Mouse (Mus musculus) embryonic fibroblast, embryonic 13.5 days (primary cell): ENCODE results near the gene Adam22.

ENCODE experiments used
- CTCF ChIP-seq: IDR thresholded peaks from 2 replicates; pipeline ENCODE4 v1.5.1; 2011; ENCODE audit warnings: mild to moderate bottlenecking, control low read depth, low read length, moderate library complexity, borderline replicate concordance; ENCODE audit not compliant: insufficient read depth
- POLR2A ChIP-seq: IDR thresholded peaks from 2 replicates; pipeline ENCODE4 v1.6.1; 2011; ENCODE audit warnings: low read depth, mild to moderate bottlenecking, control low read depth, low read length, moderate library complexity

DNA sequence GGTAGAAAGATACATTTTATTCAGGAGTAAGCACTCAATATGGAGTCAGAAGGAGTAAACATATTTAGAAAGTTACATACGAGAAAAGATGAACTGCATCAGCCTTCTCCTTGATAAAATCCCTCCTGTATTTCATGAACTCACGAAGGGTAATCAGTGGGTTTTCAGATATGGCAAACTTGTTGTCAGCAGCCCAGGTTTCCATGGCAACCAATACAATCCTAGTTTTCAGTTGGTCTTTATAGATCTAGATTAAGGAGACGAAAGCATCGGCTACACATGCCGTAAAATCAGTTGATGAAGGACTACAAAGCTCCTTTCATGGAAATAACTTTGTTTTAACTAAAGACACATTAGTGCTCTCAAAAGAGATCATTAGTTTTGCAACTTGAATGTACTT is 222.5 kb downstream of the Adam22 start:
- no peak for TF ChIP-seq CTCF
- TF ChIP-seq POLR2A, result no peak
